Mouse (Mus musculus) lung, adult 2 months (tissue): Measurements from ENCODE around the gene Slc10a7. TPM values are rescaled to one million over a fixed set of nuclear protein-coding genes. Genes with fewer than 3 reads are reported as not detected.

Source experiments
- DNase-seq: peaks from one replicate; pipeline ENCODE4 v3.0.0; 2022
- H3K4me1 ChIP-seq: fragments of 200-500 bp; 2 replicates; pipeline ENCODE4 v1.6.1; 2011; ENCODE audit warnings: low read length; ENCODE audit not compliant: control insufficient read depth, insufficient read depth
- H3K4me3 ChIP-seq: fragments of 200-500 bp; replicated peaks from 2 replicates; pipeline ENCODE3; 2011; ENCODE audit warnings: low read depth, mild to moderate bottlenecking, control low read depth, low read length; ENCODE audit errors: extremely low read depth
- CTCF ChIP-seq: fragments of 200-500 bp; IDR thresholded peaks from 2 replicates; pipeline ENCODE4 v1.5.1; 2011; ENCODE audit warnings: mild to moderate bottlenecking, low read length, control low read depth; ENCODE audit not compliant: insufficient read depth
- POLR2A ChIP-seq: fragments of 200-500 bp; IDR thresholded peaks from 2 replicates; pipeline ENCODE4 v1.6.1; 2011; ENCODE audit warnings: low read depth, mild to moderate bottlenecking, control low read depth, low read length, borderline replicate concordance; ENCODE audit errors: extremely low read depth
- WGBS: fragments of 180-500 bp; shearing (Covaris S2); methylation state at CpG from one replicate; pipeline ENCODE4 v1.1.7; 2018; 5-methylcytosine and 5-hydroxymethylcytosine counted together
- polyA plus RNA-seq: library from polyadenylated mRNA; depleted of rRNA; stranded (reverse); fragments of >200 nt; gene quantifications from 2 replicates; pipeline ENCODE4 v1.2.3, GENCODE M21; 2012

The Slc10a7 gene
- polyA plus RNA-seq, 1 experiment = 14.1 TPM

- Histone ChIP-seq H3K4me1 (no peaks in the 10 kb centered on the region), H3K4me3 (no peak overlapping the region)
- no peak for DNase-seq
- WGBS = 87% methylated on average over 9 of the region's 9 CpGs
- no peak for TF ChIP-seq CTCF
- TF ChIP-seq POLR2A = no peak
These were observed 95.3 kb downstream of the Slc10a7 start for GRCm38 (mm10) chr8:78604426-78604825.

GRCm38 (mm10) chr8:78609301-78609700, 100.2 kb downstream of the Slc10a7 start:
- TF ChIP-seq CTCF (no peak), POLR2A (no peak)
- DNase-seq = no peak
- no peaks in the 10 kb centered on the region for H3K4me1 ChIP-seq
- 77% methylated on average over 10 of the region's 10 CpGs for WGBS
- H3K4me3 ChIP-seq = no peak overlapping the region

- TF ChIP-seq POLR2A = no peak
- no peak for TF ChIP-seq CTCF
- no peak for DNase-seq
- WGBS = 87% methylated on average over 6 of the region's 6 CpGs
- no peak overlapping the region for H3K4me3 ChIP-seq
- no peaks in the 10 kb centered on the region for H3K4me1 ChIP-seq
These were observed 101.9 kb downstream of the Slc10a7 start for GRCm38 (mm10) chr8:78611019-78611418.

DNA sequence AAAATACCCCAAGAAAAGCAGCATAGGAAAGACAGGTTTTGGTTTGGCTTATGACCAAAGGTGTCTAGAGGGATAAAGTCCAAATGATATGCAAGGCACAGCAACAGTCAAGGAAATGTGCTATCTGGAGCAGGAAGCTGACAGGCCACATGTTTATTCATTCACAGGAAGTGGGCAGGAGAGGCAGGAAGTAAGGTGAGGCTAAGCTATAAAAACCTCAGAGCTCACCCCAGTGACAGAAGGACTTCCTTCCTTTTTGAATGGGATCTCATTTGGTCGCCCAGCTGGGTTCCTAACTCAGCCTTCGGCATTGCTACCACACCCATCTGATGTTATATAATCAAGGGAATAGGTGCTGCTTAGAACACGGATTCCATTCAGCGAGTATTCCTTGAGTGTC, 113.2 kb downstream of the Slc10a7 start:
- WGBS = 45% methylated on average over 4 of the region's 4 CpGs
- DNase-seq = no peak
- TF ChIP-seq POLR2A = no peak
- no peak for TF ChIP-seq CTCF
- Histone ChIP-seq H3K4me1 (peaks cover 13% of the 10 kb centered on the region), H3K4me3 (no peak overlapping the region)

GRCm38 (mm10) chr8:78623972-78624371, 114.8 kb downstream of the Slc10a7 start:
- Histone ChIP-seq H3K4me1 (peaks cover 17% of the 10 kb centered on the region), H3K4me3 (no peak overlapping the region)
- DNase-seq = no peak
- WGBS = 49% methylated on average over 5 of the region's 5 CpGs
- no peak for TF ChIP-seq CTCF
- no peak for TF ChIP-seq POLR2A

DNA sequence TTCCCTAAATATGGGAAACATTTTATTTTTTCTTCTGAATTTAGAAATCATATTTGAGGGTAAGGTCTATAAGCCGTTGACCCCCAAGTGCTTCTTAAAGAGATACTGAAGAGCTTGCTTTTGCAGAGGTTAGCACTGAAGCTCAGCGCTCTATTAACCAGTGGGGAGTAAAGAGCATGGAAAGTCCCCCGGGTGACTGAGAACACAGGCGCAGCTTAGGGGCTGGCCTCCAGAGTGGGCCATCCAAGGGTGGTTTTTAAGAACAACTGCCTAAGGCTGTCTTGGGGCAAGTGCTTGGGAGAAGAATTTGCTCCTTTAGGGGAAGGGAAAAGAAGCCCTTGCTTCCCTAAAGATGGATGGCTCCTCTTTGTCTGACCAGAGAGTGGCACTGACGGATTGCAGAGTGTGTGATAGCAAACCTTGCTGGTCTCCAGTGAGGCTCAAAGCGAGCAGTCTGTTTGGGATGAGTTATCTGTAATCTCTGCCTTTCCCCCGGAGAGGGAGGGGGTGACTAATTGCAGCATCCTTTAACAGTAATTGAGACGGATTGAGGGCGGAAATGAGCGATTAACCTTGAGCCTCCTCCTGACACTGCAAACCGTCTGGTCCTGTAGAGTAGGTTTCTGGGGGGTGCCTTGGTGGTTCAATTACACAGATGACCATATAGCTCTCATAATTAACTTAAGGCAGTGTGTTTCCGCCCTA, 115.7 kb downstream of the Slc10a7 start:
- 54% methylated on average over 12 of the region's 12 CpGs for WGBS
- DNase-seq = no peak
- TF ChIP-seq POLR2A (no peak), CTCF (no peak)
- Histone ChIP-seq H3K4me3 (no peak overlapping the region), H3K4me1 (peaks cover 17% of the 10 kb centered on the region)

- WGBS = 38% methylated on average over 5 of the region's 5 CpGs
- no peak overlapping the region for H3K4me3 ChIP-seq
- DNase-seq = no peak
- peaks cover 17% of the 10 kb centered on the region for H3K4me1 ChIP-seq
- TF ChIP-seq POLR2A = no peak
- TF ChIP-seq CTCF = no peak
These were observed 117.5 kb downstream of the Slc10a7 start for GRCm38 (mm10) chr8:78626632-78627031.

DNA sequence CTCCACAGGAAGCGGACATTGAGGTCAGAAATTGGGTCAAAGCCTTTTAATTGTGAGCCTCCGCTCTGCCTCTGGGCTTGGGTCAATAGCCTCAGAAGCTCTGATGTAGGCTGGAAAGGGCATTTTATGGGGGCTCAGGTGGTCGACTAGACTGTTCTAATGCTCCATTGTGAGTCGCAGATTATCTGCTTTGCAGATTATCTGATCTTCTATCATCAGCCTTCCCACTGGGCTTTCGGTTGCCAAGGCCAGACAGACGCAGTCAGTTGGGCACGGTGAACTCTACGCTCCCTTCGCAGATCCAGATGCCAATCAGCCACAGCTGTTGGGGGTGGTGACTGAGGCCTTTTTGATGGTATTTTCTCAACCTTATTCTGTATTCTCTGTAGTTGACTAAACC, 118.6 kb downstream of the Slc10a7 start:
- WGBS = 83% methylated on average over 9 of the region's 9 CpGs
- no peak overlapping the region for H3K4me3 ChIP-seq
- no peak for DNase-seq
- no peak for TF ChIP-seq POLR2A
- TF ChIP-seq CTCF = no peak
- H3K4me1 ChIP-seq = peaks cover 14% of the 10 kb centered on the region

DNA sequence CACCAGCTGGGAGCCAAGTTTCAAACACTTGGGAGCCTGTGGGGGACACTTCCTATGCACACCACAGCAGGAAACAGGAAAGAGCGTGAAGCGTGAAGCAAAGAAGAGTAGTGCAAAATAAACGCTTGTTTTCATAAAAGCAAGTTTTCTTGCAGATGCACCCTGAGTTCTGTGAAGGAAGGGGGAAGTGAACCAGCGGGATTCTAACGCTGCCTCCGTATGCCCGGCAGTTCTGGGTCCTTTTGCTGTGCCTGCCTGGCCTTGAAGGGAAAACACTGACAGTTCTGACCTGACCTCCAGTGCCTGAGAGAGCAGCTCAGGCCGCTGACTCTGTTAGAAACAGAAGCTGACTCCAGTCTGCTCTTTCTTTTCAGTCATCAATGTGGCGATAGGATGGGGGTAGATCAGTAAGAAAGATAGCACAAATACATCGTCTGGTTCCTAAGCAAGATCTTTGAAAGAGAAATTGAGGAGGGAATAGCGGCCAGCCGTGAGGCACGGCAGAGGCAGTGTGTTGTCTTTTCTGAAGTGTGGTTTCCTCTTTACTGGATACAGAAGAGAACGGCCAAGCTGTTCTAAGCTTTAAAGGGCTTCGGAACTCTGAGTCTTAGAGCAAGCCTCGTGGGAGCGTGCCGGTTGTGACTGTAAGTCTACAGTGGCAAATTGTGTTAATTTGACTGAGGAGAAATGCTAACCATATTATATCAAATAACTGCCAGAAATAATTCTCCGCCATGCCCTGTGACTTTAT, 121.4 kb downstream of the Slc10a7 start:
- Histone ChIP-seq H3K4me1 (peaks cover 11% of the 10 kb centered on the region), H3K4me3 (no peak overlapping the region)
- no peak for DNase-seq
- 50% methylated on average over 19 of the region's 19 CpGs for WGBS
- TF ChIP-seq CTCF (no peak), POLR2A (0 out of 2 replicates have a peak, but pooled peaks have one; percentile 16)

- Histone ChIP-seq H3K4me1 (no peaks in the 10 kb centered on the region), H3K4me3 (no peak overlapping the region)
- TF ChIP-seq CTCF = no peak
- no peak for TF ChIP-seq POLR2A
- WGBS = 68% methylated on average over 12 of the region's 12 CpGs
- no peak for DNase-seq
These were observed 123.9 kb downstream of the Slc10a7 start for GRCm38 (mm10) chr8:78633012-78633411.
